Mouse (Mus musculus) C2C12 (cell line): ENCODE data around the gene Syne3.

ENCODE experiments used
- CTCF ChIP-seq: IDR thresholded peaks from one replicate; pipeline ENCODE4 v1.5.1; 2011; ENCODE audit not compliant: control insufficient read depth, insufficient read depth, insufficient read length
- MAX ChIP-seq: IDR thresholded peaks from one replicate; pipeline ENCODE4 v1.6.1; 2011; ENCODE audit warnings: mild to moderate bottlenecking, control low read depth

DNA sequence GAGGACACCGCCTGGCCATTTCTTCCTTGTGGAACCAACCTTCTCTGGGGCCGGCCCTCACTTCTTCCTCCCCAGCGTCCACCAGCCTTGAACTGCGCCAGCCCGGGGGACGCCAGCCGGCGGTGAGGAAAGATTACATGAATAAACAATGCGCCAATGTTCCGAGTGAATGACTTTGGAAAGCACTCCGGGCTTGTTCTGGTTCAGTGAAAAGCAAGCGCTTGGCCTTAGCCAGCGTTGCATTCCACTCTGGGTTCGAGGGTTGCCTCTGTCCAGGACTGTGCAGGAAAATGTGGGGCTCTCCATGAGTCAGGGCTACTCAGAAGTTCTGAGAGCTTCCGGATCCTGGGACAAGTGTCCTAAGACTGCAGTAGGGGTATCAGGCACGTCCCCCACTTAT lies 113.0 kb downstream of the Syne3 start:
- TF ChIP-seq CTCF, result no peak
- TF ChIP-seq MAX, result no peak
